Mouse (Mus musculus): ENCODE results near the gene Dapp1.
"Not testable (repeated sequence)": the region's sequence is repeated elsewhere in the genome, so short reads cannot be mapped to it uniquely, and the experiment has no call there.

Gene Dapp1

DNA sequence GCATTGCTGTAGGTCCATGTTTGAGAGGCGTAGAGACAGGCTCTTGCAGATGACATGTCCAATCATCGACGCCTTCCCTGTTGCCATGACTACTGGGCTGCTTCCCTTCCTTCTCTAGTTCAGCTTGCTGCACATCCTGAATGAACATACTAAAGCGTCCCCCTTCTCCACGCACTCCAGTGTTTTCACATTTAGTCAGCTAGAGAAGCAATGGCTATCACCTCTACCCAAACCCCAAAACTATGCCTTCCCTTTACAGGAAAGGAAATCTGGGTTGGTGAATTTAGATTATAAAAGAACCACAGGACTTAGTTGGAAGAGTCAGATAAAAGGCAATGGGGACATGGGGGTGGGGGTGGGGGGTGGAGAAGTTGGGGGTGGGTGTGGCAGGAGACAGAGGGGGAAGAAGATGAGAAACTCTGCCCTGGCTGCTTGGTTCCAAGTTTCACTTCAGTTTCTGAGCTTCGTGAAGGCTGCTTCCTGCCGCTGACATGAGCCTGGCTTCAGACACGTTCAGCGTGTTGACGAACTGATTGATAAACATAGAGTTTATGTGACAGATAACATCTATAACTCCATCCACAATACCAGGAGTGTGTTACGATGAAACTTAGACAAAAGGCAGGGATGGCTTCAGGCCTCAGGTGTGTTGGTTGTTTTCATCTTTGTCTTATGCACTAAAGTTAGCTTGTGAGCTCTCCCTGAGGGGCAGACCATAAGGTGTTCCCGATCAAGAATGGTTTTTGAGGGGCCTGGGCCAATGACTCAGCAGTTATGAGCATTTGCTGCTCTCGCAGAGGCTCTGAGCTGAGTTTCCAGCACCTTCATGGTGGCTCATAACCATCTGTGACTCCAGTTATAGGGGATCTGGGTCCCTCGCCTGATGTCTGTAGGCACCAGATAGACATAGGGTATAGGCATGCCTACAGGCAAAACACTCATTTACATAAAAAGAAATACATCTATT, 28.1 kb downstream of the Dapp1 start:
- no peak for DNase-seq (ENCODE audit: low spot score)

DNA sequence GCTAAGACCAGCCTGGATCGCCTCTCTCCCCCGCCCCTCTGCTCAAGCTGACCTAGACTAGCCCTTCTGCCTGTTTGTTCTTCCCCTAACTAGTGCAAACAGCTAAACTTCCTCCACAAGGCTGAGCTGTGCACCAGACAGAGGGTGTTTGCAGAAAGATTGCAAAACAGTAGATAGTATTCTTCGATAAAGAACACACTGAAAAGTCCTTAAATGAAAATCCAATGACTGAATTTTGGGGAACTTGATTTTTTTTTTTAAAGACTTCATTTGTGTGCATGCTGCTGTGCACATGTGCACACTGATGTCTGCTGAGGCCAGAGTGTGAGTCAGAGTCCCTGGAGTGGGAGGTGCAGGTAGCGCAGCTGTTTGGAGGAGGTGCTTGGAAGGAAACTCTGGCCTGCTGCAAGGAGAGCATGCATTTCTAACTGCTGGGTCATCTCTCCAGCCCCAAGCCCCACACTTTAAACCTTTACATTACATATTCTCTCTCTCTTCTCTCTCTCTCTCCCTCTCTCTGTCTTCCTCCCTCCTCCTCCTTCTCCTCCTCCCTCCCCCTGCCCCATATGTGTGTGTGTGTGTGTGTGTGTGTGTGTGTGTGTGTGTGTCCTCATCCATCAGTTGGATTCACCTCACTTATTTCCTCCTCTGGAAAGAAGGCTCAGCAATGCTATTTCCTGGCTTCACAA, 29.0 kb downstream of the Dapp1 start:
- no peak for DNase-seq (ENCODE audit: low spot score)

- DNase-seq (ENCODE audit: low spot score) = no peak
Measured at GRCm38 (mm10) chr3:137951819-137952218, 29.5 kb downstream of the Dapp1 start.

- DNase-seq (ENCODE audit: low spot score) = not testable (repeated sequence)
Measured at GRCm38 (mm10) chr3:137951302-137951701, 30.0 kb downstream of the Dapp1 start.

DNA sequence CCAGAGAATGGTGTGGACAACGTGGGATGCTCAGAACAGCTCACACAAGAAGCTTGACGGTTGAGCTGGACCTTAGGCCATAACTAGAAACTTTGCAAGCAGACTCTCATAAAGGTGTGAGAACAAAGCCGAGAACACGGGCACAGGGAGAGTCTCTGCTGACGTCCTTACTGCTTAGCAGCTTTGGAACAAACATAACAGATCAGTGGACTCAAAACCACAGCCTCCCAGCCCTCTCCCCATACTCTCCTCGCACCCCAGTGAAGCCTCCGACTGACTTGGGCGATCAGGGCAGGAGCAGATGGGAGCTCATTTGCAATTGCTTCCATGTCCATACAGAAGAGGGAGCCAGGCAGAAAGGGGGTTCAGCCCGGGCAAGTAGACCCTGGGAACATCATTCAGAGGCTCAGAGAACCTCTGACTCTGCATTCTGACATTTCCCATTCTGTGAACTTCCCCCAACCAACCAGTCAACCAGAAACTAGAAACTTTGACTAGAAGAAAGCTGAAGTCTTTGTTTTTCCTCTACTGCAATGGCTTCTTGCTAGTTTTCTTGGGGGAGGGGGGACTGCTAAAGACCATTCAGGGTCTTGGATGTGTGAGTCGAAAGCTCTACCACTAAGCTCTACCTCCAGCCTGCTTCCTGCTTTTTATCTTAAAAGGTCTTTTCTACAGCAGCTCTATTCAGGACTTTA, 31.0 kb downstream of the Dapp1 start:
- no peak for DNase-seq (ENCODE audit: low spot score)

DNA sequence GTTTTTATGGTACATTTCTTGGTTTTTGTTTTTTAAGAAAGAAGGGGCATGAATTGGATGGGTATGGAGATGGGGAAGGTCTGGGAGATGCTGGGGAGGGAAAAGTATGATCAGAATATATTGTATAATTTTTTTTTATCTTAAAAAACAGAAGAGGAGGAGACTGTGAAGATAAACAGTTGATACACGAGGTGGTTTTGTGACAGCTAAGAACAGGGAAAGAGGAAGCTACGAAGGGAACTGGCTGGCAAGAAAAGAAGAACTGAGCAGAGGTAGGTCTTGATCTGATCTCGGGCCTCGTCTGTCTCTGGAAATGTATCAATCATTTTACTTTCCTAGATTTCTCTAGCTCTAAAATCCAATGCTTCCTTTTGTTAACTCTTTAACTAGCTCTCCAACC, 33.8 kb downstream of the Dapp1 start:
- DNase-seq (ENCODE audit: low spot score) = no peak

- DNase-seq (ENCODE audit: low spot score) = no peak
Measured at GRCm38 (mm10) chr3:137946827-137947226, 34.5 kb downstream of the Dapp1 start.

- no peak for DNase-seq (ENCODE audit: low spot score)
Measured at GRCm38 (mm10) chr3:137943737-137944154, 37.6 kb downstream of the Dapp1 start.

DNA sequence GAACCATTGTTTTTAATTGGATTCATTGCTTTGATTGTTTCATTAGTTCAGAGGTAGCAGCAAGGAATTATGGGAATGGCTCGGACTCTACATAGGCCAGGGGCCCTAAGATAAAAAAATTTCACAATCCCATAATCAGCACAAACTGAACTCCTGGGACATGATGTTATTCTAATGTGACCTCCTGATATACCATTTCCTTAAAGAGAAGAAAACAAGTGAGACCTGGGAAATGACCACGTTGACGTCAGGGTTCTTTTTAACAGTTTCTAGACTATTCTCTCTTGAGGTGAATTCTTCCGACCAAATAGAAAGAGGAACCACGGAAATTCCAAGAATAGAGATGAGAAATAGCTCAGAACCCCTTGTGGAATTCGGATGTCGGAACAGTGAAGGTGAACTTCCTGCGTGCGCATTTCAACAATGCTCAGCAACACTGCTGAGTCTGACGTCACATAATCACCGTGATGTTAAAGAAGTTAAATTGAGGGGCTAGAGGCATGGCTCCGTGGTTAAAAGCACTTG, 39.2 kb downstream of the Dapp1 start:
- no peak for DNase-seq (ENCODE audit: low spot score)

DNA sequence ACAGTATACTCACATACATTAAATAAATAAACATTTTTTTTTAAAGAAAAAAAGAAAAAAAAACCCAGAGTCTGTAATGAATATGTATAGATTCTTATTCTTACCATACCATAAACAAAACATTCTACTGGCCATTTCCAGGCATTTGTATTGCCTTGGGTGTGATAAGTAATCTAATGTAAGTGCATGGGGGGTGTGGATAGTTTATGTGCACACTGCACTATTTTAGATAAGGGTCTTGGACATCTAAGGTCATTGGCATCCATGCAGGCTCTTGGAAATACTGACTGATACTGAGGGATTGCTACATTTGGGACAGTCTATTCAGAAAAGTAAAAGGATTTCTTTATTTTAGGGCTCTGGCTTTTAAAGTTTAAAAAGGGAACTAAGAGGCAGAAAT, 39.8 kb downstream of the Dapp1 start:
- DNase-seq (ENCODE audit: low spot score) = no peak

DNA sequence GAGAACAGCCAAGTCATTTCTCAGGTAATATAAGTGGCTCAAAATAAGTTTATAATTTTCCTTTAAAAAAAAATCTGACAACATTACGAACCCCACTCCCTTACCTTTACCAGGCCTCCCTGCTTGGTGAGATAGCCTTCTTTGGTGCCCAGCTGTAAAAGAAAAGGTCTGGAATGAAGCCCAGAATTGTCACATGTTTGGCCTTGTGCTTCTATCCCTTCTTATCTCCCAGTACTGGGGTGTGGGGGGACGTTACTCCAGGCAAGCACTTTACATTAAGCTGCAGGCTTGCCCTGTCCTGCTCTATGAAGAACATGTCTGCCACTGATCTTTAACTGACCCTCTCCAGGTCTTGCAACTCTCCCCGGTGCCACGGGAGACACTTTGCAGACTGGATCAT, 40.6 kb downstream of the Dapp1 start:
- DNase-seq (ENCODE audit: low spot score) = peak; percentile 75

GRCm38 (mm10) chr3:137938608-137939007, 42.7 kb downstream of the Dapp1 start:
- DNase-seq (ENCODE audit: low spot score) = peak; percentile 45

GRCm38 (mm10) chr3:137936541-137936940, 44.8 kb downstream of the Dapp1 start:
- DNase-seq (ENCODE audit: low spot score) = peak; percentile 23

GRCm38 (mm10) chr3:137935570-137936525, 45.5 kb downstream of the Dapp1 start:
- no peak for DNase-seq (ENCODE audit: low spot score)

DNA sequence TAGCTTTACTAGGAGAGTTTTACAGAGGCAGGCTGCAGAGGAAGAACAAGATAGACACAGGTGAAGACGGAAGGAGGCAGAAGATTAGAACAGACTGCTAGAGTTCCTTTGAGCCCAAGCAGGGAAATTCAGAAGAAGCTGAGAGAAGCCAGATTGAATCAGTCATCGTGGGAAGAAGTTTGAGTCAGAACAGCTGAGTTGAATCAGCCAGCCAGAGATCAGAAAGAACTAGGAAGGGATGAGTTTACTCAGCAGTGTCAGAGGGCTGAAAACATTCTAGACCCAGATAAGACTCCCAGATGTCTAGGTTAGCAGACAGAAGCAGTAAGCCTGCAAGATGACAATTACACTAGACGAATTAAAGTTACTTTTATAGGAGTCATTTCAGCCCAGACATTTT, 47.4 kb downstream of the Dapp1 start:
- DNase-seq (ENCODE audit: low spot score) = no peak

DNA sequence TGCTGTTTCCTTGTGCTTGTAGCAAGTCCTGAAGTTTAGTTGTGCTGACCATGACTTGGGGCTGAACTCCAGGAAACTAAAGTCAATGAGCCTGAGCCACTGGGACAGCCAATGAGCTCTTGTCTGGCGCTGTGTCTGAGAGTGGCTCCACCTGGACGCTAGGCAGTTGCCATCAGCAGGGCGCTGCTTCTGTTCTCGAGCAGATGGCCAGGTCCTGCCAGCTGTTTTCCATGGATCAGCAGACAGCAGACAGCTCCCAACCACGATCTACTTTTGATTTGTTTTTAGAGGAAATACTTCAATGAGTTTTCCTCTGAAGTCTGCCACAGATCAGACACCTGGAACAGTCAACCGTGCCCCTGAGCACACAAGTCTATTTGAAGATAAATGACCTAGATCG, 48.6 kb downstream of the Dapp1 start:
- no peak for DNase-seq (ENCODE audit: low spot score)

GRCm38 (mm10) chr3:137929940-137930339, 51.4 kb downstream of the Dapp1 start:
- DNase-seq (ENCODE audit: low spot score) = no peak

DNA sequence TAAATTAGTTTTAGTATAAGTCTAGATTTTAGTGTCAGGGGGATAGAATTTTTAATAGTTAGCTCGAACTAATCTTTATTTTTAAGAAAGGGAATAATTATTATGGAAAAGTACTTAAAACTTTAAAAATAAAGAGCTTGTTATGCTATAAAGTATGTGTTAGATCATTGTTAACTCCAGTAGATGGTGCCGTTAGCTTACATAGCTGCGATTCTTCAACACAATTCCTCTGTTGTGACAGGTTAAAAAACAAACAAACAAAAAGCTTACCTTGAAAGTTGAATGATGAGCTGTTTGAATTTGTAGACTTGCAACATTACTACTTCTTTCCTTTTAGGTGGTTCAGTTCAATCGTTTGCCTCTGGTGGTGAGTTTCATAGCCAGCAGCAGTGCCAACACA, 54.3 kb downstream of the Dapp1 start:
- no peak for DNase-seq (ENCODE audit: low spot score)

GRCm38 (mm10) chr3:137920594-137920993, 60.8 kb downstream of the Dapp1 start:
- no peak for DNase-seq (ENCODE audit: low spot score)

DNA sequence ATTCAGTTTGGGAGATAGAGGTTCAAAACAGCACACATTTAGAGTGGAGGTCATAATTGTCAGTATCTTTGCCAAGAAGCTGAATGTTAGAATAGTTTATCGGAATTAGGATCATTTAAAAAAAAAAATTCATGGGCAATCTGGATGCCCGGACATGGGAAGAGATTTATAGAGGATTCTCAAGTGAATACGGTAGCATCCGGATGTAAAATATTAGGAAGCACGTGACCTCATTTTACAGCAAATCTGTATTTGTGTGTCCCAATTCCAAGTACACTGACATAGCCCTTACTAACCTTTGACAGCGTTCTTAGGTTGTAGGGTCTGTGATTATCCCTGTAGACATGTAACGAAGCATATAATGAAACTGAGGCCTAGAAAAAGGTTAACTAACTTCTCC, 61.9 kb downstream of the Dapp1 start:
- no peak for DNase-seq (ENCODE audit: low spot score)

GRCm38 (mm10) chr3:137918932-137919311, 62.4 kb downstream of the Dapp1 start:
- no peak for DNase-seq (ENCODE audit: low spot score)
